Mouse (Mus musculus) heart, embryonic 15.5 days (tissue): ENCODE measurements at regions not wholly inside any gene's neighbourhood (a gene's known extent, or its start where the extent isn't known, plus 50 kb on each side); places are given as distances from the start of the nearest gene placed in this dataset.

Source experiments
- ATAC-seq: fragments of 200-750 bp; cut with Nextera tagmentation; replicated peaks from 2 replicates; pipeline ENCODE4 v1.8.0; 2017; ENCODE audit warnings: low read depth, moderate TSS enrichment; ENCODE audit not compliant: insufficient number of reproducible peaks, insufficient read depth, low FRiP score
- H3K27ac ChIP-seq: fragments of 300-500 bp; sonication (generic); 2 replicates; pipeline ENCODE4 v1.5.1; 2015; ENCODE audit warnings: mild to moderate bottlenecking, inconsistent platforms
- H3K27me3 ChIP-seq: fragments of 300-500 bp; sonication (generic); 2 replicates; pipeline ENCODE4 v1.6.1; 2015; ENCODE audit warnings: inconsistent platforms
- H3K36me3 ChIP-seq: fragments of 300-500 bp; sonication (generic); 2 replicates; pipeline ENCODE4 v1.6.1; 2015; ENCODE audit warnings: mild to moderate bottlenecking, inconsistent platforms
- H3K4me1 ChIP-seq: fragments of 300-500 bp; sonication (generic); replicated peaks from 2 replicates; pipeline ENCODE4 v1.6.1; 2015; ENCODE audit warnings: inconsistent platforms
- H3K4me2 ChIP-seq: fragments of 300-500 bp; sonication (generic); 2 replicates; pipeline ENCODE4 v1.6.1; 2015; ENCODE audit warnings: inconsistent platforms, mild to moderate bottlenecking, moderate library complexity
- H3K4me3 ChIP-seq: fragments of 300-500 bp; sonication (generic); 2 replicates; pipeline ENCODE4 v1.5.1; 2015; ENCODE audit warnings: mild to moderate bottlenecking, inconsistent platforms
- H3K9ac ChIP-seq: fragments of 300-500 bp; sonication (generic); 2 replicates; pipeline ENCODE4 v1.6.1; 2015; ENCODE audit warnings: mild to moderate bottlenecking, inconsistent platforms
- H3K9me3 ChIP-seq: fragments of 300-500 bp; sonication (generic); replicated peaks from 2 replicates; pipeline ENCODE4 v1.6.1; 2016; ENCODE audit warnings: inconsistent platforms
- WGBS: fragments of 180-500 bp; shearing (Covaris S2); methylation state at CpG from one replicate; pipeline ENCODE4 v1.1.7; 2015; ENCODE audit warnings: mixed read lengths; 5-methylcytosine and 5-hydroxymethylcytosine counted together

GRCm38 (mm10) chr1:153601928-153602631 is 50.7 kb upstream of the Rgs8 start:
- H3K27me3 ChIP-seq = no peaks in the 10 kb centered on the region
- H3K36me3 ChIP-seq = no peaks in the 10 kb centered on the region
- 20% methylated on average over 13 of the region's 13 CpGs for WGBS
- H3K4me1 ChIP-seq = peaks cover 21% of the 10 kb centered on the region
- H3K9ac ChIP-seq = no peak overlapping the region
- peak overlapping the region; percentile 18; the same call in 1 of the 2 replicates for H3K27ac ChIP-seq
- H3K9me3 ChIP-seq = no peaks in the 10 kb centered on the region
- H3K4me2 ChIP-seq = peak overlapping the region; percentile 42
- H3K4me3 ChIP-seq = no peak overlapping the region
- ATAC-seq = peak; percentile 58; the same call in 1 of the 2 replicates

GRCm38 (mm10) chr1:153602632-153602965 is 50.2 kb upstream of the Rgs8 start:
- Histone ChIP-seq H3K27ac (peak overlapping the region; percentile 18; the same call in 1 of the 2 replicates), H3K4me2 (peak overlapping the region; percentile 42), H3K4me1 (peaks cover 21% of the 10 kb centered on the region), H3K36me3 (no peaks in the 10 kb centered on the region), H3K27me3 (no peaks in the 10 kb centered on the region), H3K4me3 (no peak overlapping the region), H3K9ac (no peak overlapping the region), H3K9me3 (no peaks in the 10 kb centered on the region)
- no peak for ATAC-seq
- 30% methylated on average over 4 of the region's 4 CpGs for WGBS
